Mouse (Mus musculus) MEL (cell line): ENCODE results near the gene Trmt11. TPM values are rescaled to one million over a fixed set of nuclear protein-coding genes. Genes with fewer than 3 reads are reported as not detected.

Experiments
- DNase-seq: peaks from one replicate; pipeline ENCODE4 v3.0.0; 2011; ENCODE audit warnings: low read depth, low spot score
- H3K27ac ChIP-seq: 2 replicates; pipeline ENCODE4 v1.5.1; 2012; ENCODE audit warnings: low read depth, mild to moderate bottlenecking, control low read depth, low read length, moderate library complexity; ENCODE audit not compliant: control insufficient read depth
- H3K27me3 ChIP-seq, 2 experiments: fragments of 150-350 bp in 1 of 2; sonication (generic) in 1 of 2; 2 replicates each; pipeline ENCODE4 v1.6.1; 2012; ENCODE audit warnings: low read length in 2 of 2, mild to moderate bottlenecking in 2 of 2, improper control_type of control experiment in 1 of 2, moderate library complexity in 1 of 2; ENCODE audit not compliant: insufficient read depth in 2 of 2, control insufficient read depth in 1 of 2
- H3K36me3 ChIP-seq, 2 experiments: 2 replicates each; pipeline ENCODE4 v1.6.1; 2012 to 2014; ENCODE audit warnings: low read length in 2 of 2, improper control_type of control experiment in 1 of 2, inconsistent platforms in 1 of 2, mild to moderate bottlenecking in 1 of 2; ENCODE audit not compliant: insufficient read depth in 2 of 2, control insufficient read depth in 1 of 2
- H3K4me1 ChIP-seq, 2 experiments: fragments of 150-350 bp in 1 of 2; sonication (generic) in 1 of 2; 2 replicates each; pipeline ENCODE4 v1.6.1; 2012; ENCODE audit warnings: low read length in 2 of 2, improper control_type of control experiment in 1 of 2, mild to moderate bottlenecking in 1 of 2; ENCODE audit not compliant: insufficient read depth in 2 of 2, control insufficient read depth in 1 of 2
- H3K4me3 ChIP-seq, 2 experiments: fragments of 150-350 bp in 1 of 2; sonication (generic) in 1 of 2; 2 replicates each; pipeline ENCODE4 v1.5.1; 2012; ENCODE audit warnings: low read depth in 2 of 2, low read length in 2 of 2, mild to moderate bottlenecking in 2 of 2, moderate library complexity in 2 of 2, control low read depth in 1 of 2, improper control_type of control experiment in 1 of 2; ENCODE audit not compliant: control insufficient read depth in 1 of 2, insufficient read depth in 1 of 2
- H3K79me2 ChIP-seq: 2 replicates; pipeline ENCODE4 v1.6.1; 2012; ENCODE audit warnings: mild to moderate bottlenecking, low read length, moderate library complexity; ENCODE audit not compliant: control insufficient read depth, poor library complexity, insufficient read depth
- H3K9ac ChIP-seq: 2 replicates; pipeline ENCODE4 v1.6.1; 2012; ENCODE audit warnings: low read depth, mild to moderate bottlenecking, control low read depth, low read length, moderate library complexity; ENCODE audit not compliant: control insufficient read depth, poor library complexity, severe bottlenecking
- H3K9me3 ChIP-seq: fragments of 150-350 bp; sonication (generic); replicated peaks from 2 replicates; pipeline ENCODE4 v1.6.1; 2012; ENCODE audit warnings: mild to moderate bottlenecking, low read length, improper control_type of control experiment, moderate library complexity; ENCODE audit not compliant: insufficient read depth
- BHLHE40 ChIP-seq: IDR thresholded peaks from 2 replicates; pipeline ENCODE4 v1.6.1; 2012; ENCODE audit warnings: low read depth, mild to moderate bottlenecking, inconsistent platforms, low read length, improper control_type of control experiment, borderline replicate concordance
- CHD2 ChIP-seq: IDR thresholded peaks from 2 replicates; pipeline ENCODE4 v1.6.1; 2011; ENCODE audit warnings: low read length, improper control_type of control experiment
- CTCF ChIP-seq, 3 experiments: IDR thresholded peaks in 2 of 3; conservative IDR thresholded peaks in 1 of 3; 2 replicates each; pipeline ENCODE4 v1.5.1; 2011 to 2012; ENCODE audit warnings: low read length in 3 of 3, low read depth in 2 of 3, mild to moderate bottlenecking in 2 of 3, improper control_type of control experiment in 1 of 3, inconsistent platforms in 1 of 3, mixed read lengths in 1 of 3, moderate library complexity in 1 of 3; ENCODE audit not compliant: control insufficient read depth in 1 of 3, insufficient read depth in 1 of 3, poor library complexity in 1 of 3, severe bottlenecking in 1 of 3
- ELF1 ChIP-seq: IDR thresholded peaks from 2 replicates; pipeline ENCODE4 v1.6.1; 2014; ENCODE audit warnings: low read depth, mild to moderate bottlenecking, inconsistent platforms, low read length, improper control_type of control experiment, moderate library complexity
- EP300 ChIP-seq, 2 experiments: IDR thresholded peaks; 2 replicates each; pipeline ENCODE4 v1.6.1; 2011; ENCODE audit warnings: improper control_type of control experiment in 2 of 2, low read length in 2 of 2, low read depth in 1 of 2, mild to moderate bottlenecking in 1 of 2
- ETS1 ChIP-seq: IDR thresholded peaks from 2 replicates; pipeline ENCODE4 v1.6.1; 2012; ENCODE audit warnings: low read depth, mild to moderate bottlenecking, inconsistent platforms, low read length, improper control_type of control experiment, moderate library complexity
- GABPA ChIP-seq: IDR thresholded peaks from 2 replicates; pipeline ENCODE4 v1.6.1; 2012; ENCODE audit warnings: low read depth, mild to moderate bottlenecking, inconsistent platforms, low read length, improper control_type of control experiment, moderate library complexity
- GATA1 ChIP-seq: IDR thresholded peaks from 2 replicates; pipeline ENCODE4 v1.6.1; 2011; ENCODE audit warnings: low read depth, low read length, improper control_type of control experiment
- HCFC1 ChIP-seq: IDR thresholded peaks from 2 replicates; pipeline ENCODE4 v1.6.1; 2012; ENCODE audit warnings: low read depth, mild to moderate bottlenecking, inconsistent platforms, low read length, improper control_type of control experiment, moderate library complexity
- MAFK ChIP-seq: IDR thresholded peaks from 2 replicates; pipeline ENCODE4 v1.6.1; 2011; ENCODE audit warnings: low read depth, mild to moderate bottlenecking, low read length, improper control_type of control experiment, borderline replicate concordance
- MAX ChIP-seq: IDR thresholded peaks from 2 replicates; pipeline ENCODE4 v1.6.1; 2011; ENCODE audit warnings: low read length, improper control_type of control experiment
- MAZ ChIP-seq: IDR thresholded peaks from 2 replicates; pipeline ENCODE4 v1.6.1; 2012; ENCODE audit warnings: low read depth, mild to moderate bottlenecking, inconsistent platforms, low read length, improper control_type of control experiment
- MEF2A ChIP-seq: IDR thresholded peaks from 2 replicates; pipeline ENCODE4 v1.6.1; 2014; ENCODE audit warnings: low read depth, mild to moderate bottlenecking, inconsistent platforms, low read length, improper control_type of control experiment; ENCODE audit not compliant: poor library complexity, insufficient replicate concordance, severe bottlenecking; ENCODE audit errors: extremely low read depth
- MXI1 ChIP-seq: IDR thresholded peaks from 2 replicates; pipeline ENCODE4 v1.6.1; 2011; ENCODE audit warnings: mild to moderate bottlenecking, low read depth, low read length, improper control_type of control experiment
- MYC ChIP-seq: IDR thresholded peaks from 2 replicates; pipeline ENCODE4 v1.6.1; 2011; ENCODE audit warnings: low read depth, mild to moderate bottlenecking, low read length, improper control_type of control experiment, moderate library complexity
- NELFE ChIP-seq: IDR thresholded peaks from 2 replicates; pipeline ENCODE4 v1.6.1; 2011; ENCODE audit warnings: low read depth, low read length, improper control_type of control experiment
- NRF1 ChIP-seq: IDR thresholded peaks from 2 replicates; pipeline ENCODE4 v1.6.1; 2014; ENCODE audit warnings: low read depth, mild to moderate bottlenecking, inconsistent platforms, low read length, improper control_type of control experiment, moderate library complexity; ENCODE audit not compliant: poor library complexity, insufficient read depth, severe bottlenecking
- POLR2A ChIP-seq, 2 experiments: IDR thresholded peaks; 2 replicates each; pipeline ENCODE4 v1.6.1; 2011 to 2012; ENCODE audit warnings: low read length in 2 of 2, mild to moderate bottlenecking in 2 of 2, control low read depth in 1 of 2, improper control_type of control experiment in 1 of 2, low read depth in 1 of 2, moderate library complexity in 1 of 2; ENCODE audit not compliant: control insufficient read depth in 1 of 2, insufficient read depth in 1 of 2, poor library complexity in 1 of 2
- RAD21 ChIP-seq: IDR thresholded peaks from 2 replicates; pipeline ENCODE4 v1.6.1; 2011; ENCODE audit warnings: mild to moderate bottlenecking, low read depth, low read length, improper control_type of control experiment
- SMC3 ChIP-seq: IDR thresholded peaks from 2 replicates; pipeline ENCODE4 v1.6.1; 2011; ENCODE audit warnings: low read depth, low read length, improper control_type of control experiment
- TBP ChIP-seq: IDR thresholded peaks from 2 replicates; pipeline ENCODE4 v1.8.0; 2011; ENCODE audit warnings: low read depth, low read length, improper control_type of control experiment
- TCF12 ChIP-seq: IDR thresholded peaks from 2 replicates; pipeline ENCODE4 v1.6.1; 2014; ENCODE audit warnings: low read depth, mild to moderate bottlenecking, inconsistent platforms, low read length, improper control_type of control experiment, moderate library complexity
- UBTF ChIP-seq: IDR thresholded peaks from 2 replicates; pipeline ENCODE4 v1.6.1; 2012; ENCODE audit warnings: low read depth, mild to moderate bottlenecking, inconsistent platforms, low read length, improper control_type of control experiment, moderate library complexity, borderline replicate concordance; ENCODE audit not compliant: insufficient read depth
- USF1 ChIP-seq: IDR thresholded peaks from 2 replicates; pipeline ENCODE4 v1.6.1; 2014; ENCODE audit warnings: low read depth, mild to moderate bottlenecking, inconsistent platforms, low read length, improper control_type of control experiment, moderate library complexity
- USF2 ChIP-seq, 2 experiments: IDR thresholded peaks; 2 replicates each; pipeline ENCODE4 v1.6.1; 2011 to 2012; ENCODE audit warnings: improper control_type of control experiment in 2 of 2, low read length in 2 of 2, borderline replicate concordance in 1 of 2, inconsistent platforms in 1 of 2, low read depth in 1 of 2, mild to moderate bottlenecking in 1 of 2; ENCODE audit not compliant: insufficient read depth in 1 of 2
- ZKSCAN1 ChIP-seq: IDR thresholded peaks from 2 replicates; pipeline ENCODE4 v1.6.1; 2012; ENCODE audit warnings: low read depth, mild to moderate bottlenecking, inconsistent platforms, low read length, improper control_type of control experiment, moderate library complexity
- ZMIZ1 ChIP-seq: IDR thresholded peaks from 2 replicates; pipeline ENCODE4 v1.6.1; 2012; ENCODE audit warnings: low read depth, mild to moderate bottlenecking, inconsistent platforms, low read length, improper control_type of control experiment, moderate library complexity
- ZNF384 ChIP-seq: IDR thresholded peaks from 2 replicates; pipeline ENCODE4 v1.6.1; 2012; ENCODE audit warnings: low read depth, mild to moderate bottlenecking, inconsistent platforms, low read length, improper control_type of control experiment
- polyA plus RNA-seq, 2 experiments: library from polyadenylated mRNA; stranded (reverse) in 1 of 2; unstranded in 1 of 2; fragments of >175 nt in 1 of 2; fragments of >200 nt in 1 of 2; gene quantifications; 2 replicates each; pipeline versions ENCODE4 v1.2.1 to v1.2.4; 2012; ENCODE audit warnings: low replicate concordance in 2 of 2, low read depth in 1 of 2; ENCODE audit not compliant: insufficient read length in 2 of 2, insufficient read depth in 1 of 2, missing spikeins in 1 of 2
- total RNA-seq: library from RNA; depleted of rRNA; stranded (reverse); fragments of 300-350 nt; gene quantifications from 2 replicates; pipeline ENCODE4 v1.2.3, GENCODE M21; 2012

Trmt11 gene
- total and polyA plus RNA-seq, 3 experiments: 15.8 to 22.6 TPM; not detected in 1

GRCm38 (mm10) chr10:30647681-30648080, 47.1 kb upstream of the Trmt11 start:
- H3K4me3 ChIP-seq: no peak overlapping the region
- no peak overlapping the region for H3K9ac ChIP-seq
- no peaks in the 10 kb centered on the region for H3K9me3 ChIP-seq
- TF ChIP-seq BHLHE40: no peak
- no peak for TF ChIP-seq EP300 (IDR thresholded peaks at IDR 0.05; ENCODE audit: low read depth in 1 of 2, low read length in 2 of 2)
- no peak for TF ChIP-seq POLR2A (IDR thresholded peaks at IDR 0.05; ENCODE audit: control insufficient read depth in 1 of 2, insufficient read depth in 1 of 2, low read depth in 1 of 2, low read length in 2 of 2, poor library complexity in 1 of 2)
- TF ChIP-seq MYC: no peak
- no peak for TF ChIP-seq MAFK
- no peak for TF ChIP-seq MAZ
- TF ChIP-seq CTCF (IDR thresholded peaks at IDR 0.05 in 2 of 3, conservative IDR thresholded peaks at IDR 0.05 in 1 of 3; ENCODE audit: control insufficient read depth in 1 of 3, insufficient read depth in 1 of 3, low read depth in 2 of 3, low read length in 3 of 3, poor library complexity in 1 of 3, severe bottlenecking in 1 of 3): no peak
- TF ChIP-seq NELFE: no peak
- TF ChIP-seq UBTF: no peak
- TF ChIP-seq MXI1: no peak
- no peak for TF ChIP-seq RAD21
- TF ChIP-seq ELF1: no peak
- no peak for TF ChIP-seq HCFC1
- TF ChIP-seq NRF1: no peak
- TF ChIP-seq USF2 (IDR thresholded peaks at IDR 0.05; ENCODE audit: borderline replicate concordance in 1 of 2, insufficient read depth in 1 of 2, low read depth in 1 of 2, low read length in 2 of 2): no peak
- TF ChIP-seq TBP: no peak
- no peak for TF ChIP-seq MEF2A
- TF ChIP-seq SMC3: no peak
- TF ChIP-seq USF1: no peak
- DNase-seq: no peak
- H3K36me3 ChIP-seq: no peaks in the 10 kb centered on the region
- no peaks in the 10 kb centered on the region for H3K27me3 ChIP-seq
- no peaks in the 10 kb centered on the region for H3K4me1 ChIP-seq
- H3K79me2 ChIP-seq: no peaks in the 10 kb centered on the region
- H3K27ac ChIP-seq: no peak overlapping the region

DNA sequence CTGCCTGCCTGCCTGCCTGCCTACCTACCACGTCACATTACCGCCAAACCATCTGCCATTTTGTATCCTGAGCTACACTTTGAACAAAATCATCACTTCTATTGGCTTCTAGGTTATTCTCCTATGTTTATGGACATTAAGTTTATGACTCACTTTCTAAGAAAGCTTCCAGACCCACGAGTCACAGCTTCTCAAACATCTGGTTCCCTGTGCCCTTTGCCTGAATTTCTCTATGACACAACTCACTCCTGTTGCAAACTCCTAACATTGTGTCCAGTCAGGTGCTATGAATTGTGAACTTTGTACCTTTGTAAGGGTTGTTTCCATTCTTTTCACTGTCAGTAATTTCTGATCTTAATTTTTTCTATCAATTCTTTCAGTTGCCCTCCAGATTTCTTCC, 37.7 kb upstream of the Trmt11 start:
- no peak for TF ChIP-seq HCFC1
- TF ChIP-seq ZKSCAN1: no peak
- no peak for TF ChIP-seq CHD2
- no peak for TF ChIP-seq MAFK
- no peak for TF ChIP-seq MEF2A
- no peak for TF ChIP-seq TCF12
- no peak for TF ChIP-seq BHLHE40
- no peak for TF ChIP-seq MAX
- no peak for TF ChIP-seq ETS1
- no peak for TF ChIP-seq MYC
- no peak for TF ChIP-seq ZNF384
- no peak for TF ChIP-seq USF2 (IDR thresholded peaks at IDR 0.05; ENCODE audit: borderline replicate concordance in 1 of 2, insufficient read depth in 1 of 2, low read depth in 1 of 2, low read length in 2 of 2)
- TF ChIP-seq GATA1: no peak
- no peak for TF ChIP-seq NRF1
- TF ChIP-seq NELFE: no peak
- TF ChIP-seq GABPA: no peak
- TF ChIP-seq POLR2A (IDR thresholded peaks at IDR 0.05; ENCODE audit: control insufficient read depth in 1 of 2, insufficient read depth in 1 of 2, low read depth in 1 of 2, low read length in 2 of 2, poor library complexity in 1 of 2): no peak
- no peak for TF ChIP-seq ELF1
- TF ChIP-seq MAZ: no peak
- no peak for TF ChIP-seq ZMIZ1
- H3K9me3 ChIP-seq: no peaks in the 10 kb centered on the region
- no peak for DNase-seq
- H3K79me2 ChIP-seq: no peaks in the 10 kb centered on the region
- no peaks in the 10 kb centered on the region for H3K27me3 ChIP-seq
- no peak overlapping the region for H3K9ac ChIP-seq
- no peaks in the 10 kb centered on the region for H3K4me1 ChIP-seq
- H3K27ac ChIP-seq: no peak overlapping the region
- H3K36me3 ChIP-seq: no peaks in the 10 kb centered on the region
- H3K4me3 ChIP-seq: no peak overlapping the region
